Mouse (Mus musculus): ENCODE measurements at regions not wholly inside any gene's neighbourhood (a gene's known extent, or its start where the extent isn't known, plus 50 kb on each side); places are given as distances from the start of the nearest gene placed in this dataset.

DNA sequence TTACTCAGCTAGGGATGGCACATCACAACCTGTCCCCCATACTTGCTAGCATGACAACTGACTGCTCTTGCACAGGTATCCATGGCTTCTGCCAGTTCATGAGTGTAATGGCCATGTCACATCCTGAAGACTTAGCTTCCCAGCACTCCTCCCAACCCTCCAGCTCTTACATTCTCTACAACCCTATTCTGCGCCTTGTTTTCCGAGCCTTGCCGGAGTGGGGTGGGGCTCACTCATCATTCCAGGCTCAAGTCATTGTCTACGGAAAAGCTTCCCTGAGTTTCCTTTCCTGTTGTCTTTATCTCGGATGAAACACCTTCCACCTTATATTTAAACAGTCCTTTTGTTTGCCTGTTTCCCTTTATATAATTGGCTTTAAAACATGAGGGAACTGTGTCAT is 69.6 kb downstream of the Prdm13 start:
- no peak for DNase-seq (ENCODE audit: low spot score in 2 of 2)

DNA sequence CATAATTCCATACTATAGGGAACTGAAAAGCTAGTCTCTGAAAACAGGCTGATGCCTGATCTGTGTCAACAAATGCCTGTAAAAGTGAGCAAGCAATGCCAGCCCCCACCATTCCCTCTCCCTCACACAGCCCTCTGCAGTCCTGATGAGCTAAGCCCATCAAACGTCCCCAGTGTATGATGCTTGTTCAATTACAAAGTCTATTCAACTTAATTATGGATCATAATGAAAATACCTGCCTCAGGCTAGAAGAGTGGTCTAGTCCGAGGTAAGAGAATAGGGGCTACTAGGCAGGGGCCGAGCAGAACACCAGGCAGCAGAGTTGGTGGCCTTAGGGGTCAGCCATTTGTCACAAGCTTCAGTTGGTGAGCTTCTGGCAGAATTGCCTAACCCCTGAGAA is 71.3 kb downstream of the Prdm13 start:
- DNase-seq (ENCODE audit: low spot score in 2 of 2) = no peak

DNA sequence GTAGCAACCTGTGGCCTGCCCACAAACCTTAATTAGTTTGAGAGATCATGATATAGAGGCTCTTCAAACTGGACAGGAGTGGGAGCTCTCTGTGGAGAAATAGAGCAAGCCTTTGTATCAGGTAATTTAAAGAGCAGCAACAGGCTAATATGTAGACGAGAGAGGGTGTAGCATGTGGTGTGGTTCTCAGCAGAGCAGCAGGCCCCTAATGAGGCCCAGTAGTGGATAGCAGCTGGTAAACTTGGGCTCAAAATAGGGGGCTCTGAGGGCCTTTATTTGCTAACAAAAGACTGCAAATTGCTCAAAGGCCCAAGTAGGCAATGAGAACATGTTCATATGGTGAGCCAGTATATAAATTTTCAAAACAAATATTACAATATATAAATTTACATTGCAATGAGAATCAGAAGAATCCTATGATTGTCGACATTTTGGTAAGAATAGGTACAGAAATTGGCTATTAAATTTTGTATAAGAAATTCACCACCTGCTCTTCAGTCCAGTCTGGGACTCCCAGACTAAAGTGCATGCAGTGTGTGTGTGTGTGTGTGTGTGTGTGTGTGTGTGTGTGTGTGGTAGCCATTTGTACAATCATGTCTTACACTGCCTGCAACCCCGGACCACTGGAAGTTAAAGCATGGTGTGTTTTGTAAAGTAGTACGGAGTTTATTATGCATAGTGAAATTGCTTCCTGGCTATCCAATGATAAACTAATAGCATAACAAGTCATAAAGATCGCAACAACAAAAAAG is 74.1 kb downstream of the Prdm13 start:
- DNase-seq (ENCODE audit: low spot score in 2 of 2) = no peak

DNA sequence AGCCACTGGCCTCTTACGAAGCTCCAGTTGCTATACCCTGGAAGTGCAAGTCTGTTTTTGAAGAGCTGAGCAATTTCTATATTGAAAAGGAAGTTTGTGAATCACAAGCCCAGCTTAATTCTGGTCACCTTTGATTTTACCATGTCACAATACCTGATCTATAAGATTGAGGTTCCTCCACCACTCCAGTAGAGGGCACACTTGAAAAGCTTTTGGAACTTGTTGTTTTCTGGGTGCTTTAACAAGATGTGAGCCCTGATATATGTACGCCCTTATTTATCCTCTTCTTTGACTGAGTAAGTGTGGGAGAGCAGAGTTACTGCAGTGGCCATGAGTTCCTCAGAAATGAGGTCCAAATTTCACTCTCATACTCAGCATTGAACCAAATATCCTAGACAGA is 87.7 kb downstream of the Prdm13 start:
- DNase-seq (ENCODE audit: low spot score in 2 of 2) = no peak

DNA sequence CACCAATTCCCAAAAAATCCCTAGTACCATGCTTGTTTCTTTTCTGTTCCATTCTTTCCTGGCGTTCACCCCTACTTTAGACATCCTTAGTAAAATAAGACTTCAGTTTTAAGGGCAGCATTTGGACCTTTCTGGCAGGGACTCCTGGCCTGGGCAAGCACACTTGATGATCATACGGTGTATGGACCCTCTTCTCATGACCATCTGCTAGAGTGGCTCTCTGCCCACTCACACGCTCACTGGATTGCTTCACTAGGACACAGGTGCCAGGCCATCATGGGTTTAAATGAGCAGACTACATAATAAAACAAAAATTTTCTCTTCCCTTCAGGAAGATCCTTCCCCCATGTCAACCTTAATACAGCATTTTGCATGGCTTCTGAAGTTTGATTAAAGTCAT is 138.0 kb downstream of the Prdm13 start:
- peak in 1 of 2 experiments; percentile 31 for DNase-seq (ENCODE audit: low spot score in 2 of 2)

DNA sequence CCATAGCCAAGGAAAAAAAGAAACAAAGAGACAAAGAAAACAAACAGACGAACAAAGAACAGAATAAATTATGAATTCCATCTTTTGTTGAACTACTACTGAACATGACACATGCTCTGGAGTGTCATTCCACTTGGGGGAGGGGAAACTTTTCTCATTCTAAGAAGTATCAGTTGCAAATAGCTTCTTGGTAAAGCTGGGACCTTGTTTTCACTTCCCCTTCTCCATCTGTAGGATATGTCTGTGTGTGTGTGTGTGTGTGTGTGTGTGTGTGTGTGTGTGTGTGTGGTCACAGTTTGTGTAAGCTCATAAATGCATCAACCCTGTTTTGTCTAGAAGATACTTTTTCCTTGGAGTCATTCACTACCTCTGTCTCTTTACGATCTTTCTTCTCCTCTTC is 146.2 kb downstream of the Prdm13 start:
- no peak for DNase-seq (ENCODE audit: low spot score in 2 of 2)

DNA sequence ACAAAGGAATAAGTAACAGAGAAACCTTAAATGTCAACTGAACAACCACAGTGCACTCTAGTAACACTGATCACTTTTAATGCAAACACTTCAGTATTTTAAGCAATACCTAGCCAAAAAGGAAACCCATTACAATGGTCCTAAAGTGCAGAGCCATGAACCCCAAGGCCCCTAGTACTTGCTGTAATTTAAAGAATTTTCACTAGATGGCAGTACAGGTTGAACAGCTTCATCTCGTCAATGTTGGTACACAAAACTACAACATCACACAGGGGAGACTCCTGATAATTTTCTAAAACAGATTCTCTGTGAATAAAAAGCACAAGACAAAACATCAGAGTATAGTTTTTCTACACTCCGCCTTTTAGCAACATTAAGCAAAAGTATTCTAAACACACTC is 149.8 kb downstream of the Prdm13 start:
- DNase-seq (ENCODE audit: low spot score in 2 of 2) = peak in 1 of 2 experiments; percentile 28

DNA sequence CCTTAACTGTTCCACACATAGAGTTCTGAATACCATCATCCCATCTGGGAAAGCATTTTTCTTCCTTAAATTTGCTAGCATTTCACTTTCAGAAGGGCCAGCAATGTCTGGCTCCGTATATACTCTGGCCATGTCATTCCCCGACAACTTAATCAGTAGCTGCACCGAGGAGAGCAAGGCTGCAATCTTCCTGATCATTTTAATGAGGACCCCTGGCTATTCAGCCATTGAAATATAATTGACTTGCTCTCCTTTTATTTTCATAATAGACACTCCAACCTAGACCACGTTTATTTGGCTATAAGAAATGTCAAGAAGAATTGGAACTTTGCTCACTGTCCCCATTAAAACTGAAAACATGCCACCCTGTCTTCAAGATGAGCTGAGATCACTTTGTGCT is 153.6 kb downstream of the Prdm13 start:
- no peak for DNase-seq (ENCODE audit: low spot score in 2 of 2)

Data from layer of hippocampus, postnatal 14 days (tissue).